Mouse (Mus musculus): ENCODE results near the gene Ttll2.
"Not testable (repeated sequence)": the region's sequence is repeated elsewhere in the genome, so short reads cannot be mapped to it uniquely, and the experiment has no call there.

DNA sequence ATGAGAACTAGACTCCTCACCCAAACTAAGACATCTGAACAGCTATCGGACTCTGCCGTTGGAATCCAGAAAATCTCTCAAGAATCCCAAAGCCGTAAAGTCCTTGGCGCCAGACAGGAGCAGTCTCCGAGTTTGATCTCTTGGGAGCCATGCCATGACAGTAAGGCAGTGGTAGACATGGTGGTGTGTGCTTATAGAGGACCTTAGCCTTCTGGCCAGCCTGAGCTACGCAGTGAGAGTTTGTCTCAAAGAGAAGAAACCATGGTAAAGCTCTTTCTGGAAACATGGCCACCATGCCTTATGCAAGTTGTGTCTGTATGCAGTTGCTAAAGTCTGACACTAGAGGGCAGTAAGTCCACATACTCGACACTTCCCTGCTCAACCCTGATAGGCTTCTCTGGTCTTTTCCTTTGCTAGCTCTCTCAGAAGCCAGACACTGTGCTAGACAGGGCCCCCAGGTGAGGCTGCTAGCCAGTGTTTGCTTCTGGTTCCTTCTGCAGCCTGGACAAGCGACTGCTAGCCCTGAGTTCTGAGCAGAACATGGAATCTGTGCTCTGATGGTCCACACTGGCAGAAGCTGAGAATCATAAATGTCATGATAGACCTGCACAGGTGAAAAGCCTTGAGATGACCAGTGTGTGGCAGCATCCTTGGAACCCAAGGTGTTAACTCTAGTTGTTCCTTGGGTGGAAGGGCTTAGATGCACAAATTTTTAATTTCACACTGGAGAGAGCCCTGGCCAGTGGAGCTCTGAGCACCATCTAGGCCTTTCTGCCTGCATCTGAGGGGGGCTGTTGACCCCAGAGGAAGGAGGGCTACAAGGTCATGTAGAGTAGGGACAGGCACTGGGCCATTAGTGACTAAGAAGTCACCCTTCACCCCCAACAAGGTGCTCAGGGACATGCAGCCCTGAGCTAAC, 46.0 kb downstream of the Ttll2 start:
- not testable (repeated sequence) for TF ChIP-seq POLR2A (IDR thresholded peaks at IDR 0.05; ENCODE audit: insufficient read length, low read depth); CEBPB (IDR thresholded peaks at IDR 0.05; ENCODE audit: insufficient read depth, poor library complexity, severe bottlenecking); SRF (IDR thresholded peaks at IDR 0.05; ENCODE audit: control insufficient read depth, insufficient read length, low read depth); E2F4 (IDR thresholded peaks at IDR 0.05; ENCODE audit: insufficient read depth); USF1 (IDR thresholded peaks at IDR 0.05; ENCODE audit: low read depth); TCF12 (IDR thresholded peaks at IDR 0.05; ENCODE audit: insufficient read depth, poor library complexity, severe bottlenecking); MYOG (IDR thresholded peaks at IDR 0.05; ENCODE audit: control insufficient read depth in 1 of 3, insufficient read depth in 1 of 3, insufficient read length in 2 of 3, low read depth in 2 of 3); TCF3 (IDR thresholded peaks at IDR 0.05; ENCODE audit: insufficient read length, low read depth)

Measured in myocyte (in vitro differentiated cells).